Mouse (Mus musculus) hindbrain, embryonic 15.5 days (tissue): Measurements from ENCODE around the gene Kcnk7. TPM values are rescaled to one million over a fixed set of nuclear protein-coding genes. Genes with fewer than 3 reads are reported as not detected.

Experiments
- ATAC-seq: fragments of 200-750 bp; cut with Nextera tagmentation; 2 replicates; pipeline ENCODE4 v1.8.0; 2017; ENCODE audit warnings: low read depth, moderate number of reproducible peaks, moderate TSS enrichment; ENCODE audit not compliant: low FRiP score
- H3K27ac ChIP-seq: fragments of 300-500 bp; sonication (generic); replicated peaks from 2 replicates; pipeline ENCODE4 v1.5.1; 2015; ENCODE audit warnings: mild to moderate bottlenecking, inconsistent platforms
- H3K27me3 ChIP-seq: fragments of 300-500 bp; sonication (generic); 2 replicates; pipeline ENCODE4 v1.6.1; 2015; ENCODE audit warnings: control low read depth, inconsistent platforms
- H3K36me3 ChIP-seq: fragments of 300-500 bp; sonication (generic); 2 replicates; pipeline ENCODE4 v1.6.1; 2015; ENCODE audit warnings: control low read depth, inconsistent platforms
- H3K4me1 ChIP-seq: fragments of 300-500 bp; sonication (generic); replicated peaks from 2 replicates; pipeline ENCODE4 v1.6.1; 2015; ENCODE audit warnings: control low read depth, inconsistent platforms
- H3K4me2 ChIP-seq: fragments of 300-500 bp; sonication (generic); 2 replicates; pipeline ENCODE4 v1.6.1; 2015; ENCODE audit warnings: moderate library complexity, mild to moderate bottlenecking, inconsistent platforms
- H3K4me3 ChIP-seq: fragments of 300-500 bp; sonication (generic); 2 replicates; pipeline ENCODE4 v1.5.1; 2015; ENCODE audit warnings: mild to moderate bottlenecking, inconsistent platforms
- H3K9ac ChIP-seq: fragments of 300-500 bp; sonication (generic); 2 replicates; pipeline ENCODE4 v1.6.1; 2015; ENCODE audit warnings: inconsistent platforms
- H3K9me3 ChIP-seq: fragments of 300-500 bp; sonication (generic); 2 replicates; pipeline ENCODE4 v1.6.1; 2016; ENCODE audit warnings: control low read depth, inconsistent platforms
- WGBS: fragments of 180-500 bp; shearing (Covaris S2); methylation state at CpG from one replicate; pipeline ENCODE4 v1.1.7; 2015; 5-methylcytosine and 5-hydroxymethylcytosine counted together
- microRNA-seq: library from miRNA; unstranded; fragments of <30 nt; microRNA quantifications from one replicate; pipeline ENCODE4, GENCODE M21; 2016
- polyA plus RNA-seq: library from polyadenylated mRNA; unstranded; fragments of >200 nt; fragmentation: Nextera tagmentation; extraction: Ambion mirVana; gene quantifications from 2 replicates; pipeline ENCODE4 v1.2.1, GENCODE M21; 2015

Gene Kcnk7
- polyA plus RNA-seq, 1 experiment from 2014 or later = 0.14 TPM

- 5% methylated on average over 34 of the region's 36 CpGs for WGBS
- Histone ChIP-seq H3K9me3 (no peaks in the 10 kb centered on the region), H3K4me2 (peak overlapping the region; percentile 54), H3K27ac (no peak overlapping the region), H3K36me3 (no peaks in the 10 kb centered on the region), H3K4me1 (peaks cover 42% of the 10 kb centered on the region), H3K9ac (peak overlapping the region; percentile 30; the same call in 1 of the 2 replicates), H3K4me3 (peak overlapping the region; percentile 28), H3K27me3 (peaks cover 54% of the 10 kb centered on the region)
- no peak for ATAC-seq
Observed at GRCm38 (mm10) chr19:5745756-5746710, 41.9 kb downstream of the Kcnk7 start.

GRCm38 (mm10) chr19:5746907-5747363 is 42.8 kb downstream of the Kcnk7 start:
- H3K27me3 ChIP-seq = peaks cover 63% of the 10 kb centered on the region
- H3K36me3 ChIP-seq = no peaks in the 10 kb centered on the region
- no peak overlapping the region for H3K27ac ChIP-seq
- no peak overlapping the region for H3K9ac ChIP-seq
- 18% methylated on average over 12 of the region's 12 CpGs for WGBS
- ATAC-seq = no peak
- H3K4me1 ChIP-seq = peaks cover 37% of the 10 kb centered on the region
- H3K4me3 ChIP-seq = no peak overlapping the region
- H3K4me2 ChIP-seq = peak overlapping the region; percentile 54; the same call in 1 of the 2 replicates
- no peaks in the 10 kb centered on the region for H3K9me3 ChIP-seq

GRCm38 (mm10) chr19:5749476-5749875 is 45.3 kb downstream of the Kcnk7 start:
- Histone ChIP-seq H3K4me1 (peaks cover 19% of the 10 kb centered on the region), H3K27me3 (peaks cover 72% of the 10 kb centered on the region), H3K27ac (no peak overlapping the region), H3K4me2 (no peak overlapping the region), H3K4me3 (no peak overlapping the region), H3K36me3 (no peaks in the 10 kb centered on the region), H3K9me3 (no peaks in the 10 kb centered on the region), H3K9ac (no peak overlapping the region)
- ATAC-seq = no peak
- WGBS = 83% methylated on average over 6 of the region's 6 CpGs

GRCm38 (mm10) chr19:5750951-5751350 is 46.8 kb downstream of the Kcnk7 start:
- H3K27me3 ChIP-seq = peaks cover 68% of the 10 kb centered on the region
- ATAC-seq = no peak
- H3K9me3 ChIP-seq = no peaks in the 10 kb centered on the region
- no peak overlapping the region for H3K4me2 ChIP-seq
- H3K4me1 ChIP-seq = peaks cover 12% of the 10 kb centered on the region
- H3K36me3 ChIP-seq = no peaks in the 10 kb centered on the region
- H3K4me3 ChIP-seq = no peak overlapping the region
- WGBS = 14% methylated on average over 22 of the region's 22 CpGs
- no peak overlapping the region for H3K9ac ChIP-seq
- no peak overlapping the region for H3K27ac ChIP-seq

GRCm38 (mm10) chr19:5751742-5752141 is 47.6 kb downstream of the Kcnk7 start:
- no peaks in the 10 kb centered on the region for H3K36me3 ChIP-seq
- WGBS = 6% methylated on average over 20 of the region's 20 CpGs
- no peak overlapping the region for H3K9ac ChIP-seq
- no peak for ATAC-seq
- no peak overlapping the region for H3K27ac ChIP-seq
- no peak overlapping the region for H3K4me2 ChIP-seq
- H3K4me1 ChIP-seq = peaks cover 10% of the 10 kb centered on the region
- peaks cover 65% of the 10 kb centered on the region for H3K27me3 ChIP-seq
- no peak overlapping the region for H3K4me3 ChIP-seq
- H3K9me3 ChIP-seq = no peaks in the 10 kb centered on the region

- Histone ChIP-seq H3K4me2 (peak overlapping the region; percentile 26), H3K4me3 (0 out of 2 replicates have a peak overlapping the region, but pooled peaks have one; percentile 5), H3K27me3 (peaks cover 57% of the 10 kb centered on the region), H3K9ac (no peak overlapping the region), H3K9me3 (no peaks in the 10 kb centered on the region), H3K27ac (no peak overlapping the region), H3K4me1 (peaks cover 14% of the 10 kb centered on the region), H3K36me3 (peaks cover 39% of the 10 kb centered on the region)
- WGBS = 14% methylated on average over 28 of the region's 29 CpGs
- ATAC-seq = peak; percentile 23; the same call in 1 of the 2 replicates
Observed at GRCm38 (mm10) chr19:5756321-5756985, 52.3 kb downstream of the Kcnk7 start.

Small RNAs within 50 kb of the gene (microRNA-seq; reads per million reads assigned to microRNA genes)
- gene Mir6987 = 0.65 reads per million

Other genes with a start within 250 kb of the Kcnk7 start
- gene Ccdc85b, start 246.5 kb upstream of the Kcnk7 start, polyA plus RNA-seq = 12.8 and 14.0 TPM in 2 replicates
- 147 and 160 TPM in 2 replicates for gene Fibp, start 243.8 kb upstream of the Kcnk7 start, polyA plus RNA-seq
- 4.3 and 5.7 TPM in 2 replicates for gene Ctsw, start 235.9 kb upstream of the Kcnk7 start, polyA plus RNA-seq
- 38.9 and 44.9 TPM in 2 replicates for gene Efemp2, start 230.4 kb upstream of the Kcnk7 start, polyA plus RNA-seq
- 49.2 TPM in 2 replicates for gene Mus81, start 216.0 kb upstream of the Kcnk7 start, polyA plus RNA-seq
- 3,340 and 3,538 TPM in 2 replicates for gene Cfl1, start 213.9 kb upstream of the Kcnk7 start, polyA plus RNA-seq
- 0.26 and 0.44 TPM in 2 replicates for gene 1700020D05Rik, start 200.6 kb upstream of the Kcnk7 start, polyA plus RNA-seq
- 94.6 and 99.8 TPM in 2 replicates for gene Snx32, start 193.8 kb upstream of the Kcnk7 start, polyA plus RNA-seq
- 0.08 TPM in 1 of 2 replicates, not detected in the other for gene Ovol1, start 143.7 kb upstream of the Kcnk7 start, polyA plus RNA-seq
- 3.1 and 3.7 TPM in 2 replicates for gene Ap5b1, start 136.3 kb upstream of the Kcnk7 start, polyA plus RNA-seq
- 66.6 and 67.4 TPM in 2 replicates for gene Rnaseh2c, start 102.5 kb upstream of the Kcnk7 start, polyA plus RNA-seq
- gene Kat5, start 94.1 kb upstream of the Kcnk7 start, polyA plus RNA-seq = 67.2 and 69.2 TPM in 2 replicates
- 34.4 and 37.8 TPM in 2 replicates for gene Rela, start 66.9 kb upstream of the Kcnk7 start, polyA plus RNA-seq
- gene Sipa1, start 40.7 kb upstream of the Kcnk7 start, polyA plus RNA-seq = 17.1 and 20.1 TPM in 2 replicates
- 12.3 and 13.4 TPM in 2 replicates for gene Map3k11, start 15.6 kb upstream of the Kcnk7 start, polyA plus RNA-seq
- gene Pcnx3, start 15.5 kb upstream of the Kcnk7 start, polyA plus RNA-seq = 23.9 and 26.7 TPM in 2 replicates
- 15.5 and 19.7 TPM in 2 replicates for gene Ehbp1l1, start 21.9 kb downstream of the Kcnk7 start, polyA plus RNA-seq
- 139 and 149 TPM in 2 replicates for gene Fam89b, start 25.3 kb downstream of the Kcnk7 start, polyA plus RNA-seq
- 15.2 and 17.2 TPM in 2 replicates for gene Ltbp3, start 36.5 kb downstream of the Kcnk7 start, polyA plus RNA-seq
- gene Scyl1, start 67.1 kb downstream of the Kcnk7 start, polyA plus RNA-seq = 79.7 and 92.6 TPM in 2 replicates
- 17.6 and 18.0 TPM in 2 replicates for gene Frmd8, start 170.9 kb downstream of the Kcnk7 start, polyA plus RNA-seq
- gene Slc25a45, start 173.4 kb downstream of the Kcnk7 start, polyA plus RNA-seq = 2.6 TPM in 2 replicates
- gene Tigd3, start 189.8 kb downstream of the Kcnk7 start, polyA plus RNA-seq = 10.7 and 11.7 TPM in 2 replicates
- 111 and 113 TPM in 2 replicates for gene Dpf2, start 208.6 kb downstream of the Kcnk7 start, polyA plus RNA-seq
- 19.0 and 20.3 TPM in 2 replicates for gene Cdc42ep2, start 220.4 kb downstream of the Kcnk7 start, polyA plus RNA-seq